Mouse (Mus musculus): Measurements from ENCODE around the gene Hspb1. TPM values are rescaled to one million over a fixed set of nuclear protein-coding genes. Genes with fewer than 3 reads are reported as not detected.

Hspb1 gene
- polyA plus RNA-seq, 1 experiment from 2014 or later = 23.9 TPM

DNA sequence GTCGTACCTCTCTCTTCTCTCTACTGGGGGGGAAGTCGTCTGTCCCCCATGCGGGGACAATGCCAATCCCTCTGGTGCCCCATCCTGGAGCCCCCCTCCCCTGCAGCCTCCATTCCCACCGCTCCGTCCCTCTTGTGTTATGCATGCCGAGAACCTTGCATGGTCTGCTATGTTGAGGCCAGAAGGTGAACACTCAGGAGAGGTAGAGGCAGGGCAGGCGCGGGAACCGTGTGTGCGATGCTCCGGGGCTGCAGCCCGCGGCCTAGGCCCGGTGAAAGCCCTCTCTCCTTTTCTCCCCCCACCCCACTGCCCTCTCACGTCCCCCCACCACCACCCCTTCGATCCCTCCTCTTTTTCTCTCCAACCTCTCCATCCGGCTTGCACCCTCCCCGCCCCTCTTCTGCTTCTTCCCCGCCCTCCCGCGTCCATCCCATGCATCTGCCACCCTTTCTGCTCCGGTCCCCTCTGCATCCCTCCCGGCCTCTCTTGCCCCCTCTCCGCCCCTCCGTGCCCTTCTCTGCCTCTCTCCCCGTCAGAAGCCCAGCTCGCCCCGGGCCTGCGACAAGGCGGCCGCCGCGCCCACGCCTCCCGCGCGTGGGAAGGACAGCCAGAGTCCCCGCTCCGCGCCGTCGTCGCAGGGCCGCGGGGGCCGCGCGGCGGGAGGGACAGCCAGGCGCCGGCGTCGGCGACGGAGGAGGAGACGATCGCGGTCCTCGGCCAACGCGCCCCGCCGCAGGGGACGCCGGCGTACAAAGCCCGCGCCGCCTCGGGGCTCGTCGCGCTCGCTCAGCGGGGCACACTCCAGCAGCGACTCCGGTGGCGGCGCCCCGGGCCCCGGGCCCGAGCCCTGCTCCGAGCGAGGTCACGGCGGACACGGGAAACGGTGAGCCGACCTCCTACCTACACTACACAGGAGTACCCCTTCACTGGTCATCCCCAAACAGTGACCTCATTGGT, 19.8 kb upstream of the Hspb1 start:
- Histone ChIP-seq H3K36me3 (peaks cover 5% of the 10 kb centered on the region; the same call in 1 of the 2 replicates), H3K9ac (peak overlapping the region; percentile 70), H3K27me3 (peaks cover 64% of the 10 kb centered on the region), H3K4me2 (replicated peaks) (peak overlapping the region; percentile 92), H3K4me1 (peaks cover 23% of the 10 kb centered on the region), H3K9me3 (replicated peaks) (no peaks in the 10 kb centered on the region), H3K27ac (peak overlapping the region; percentile 72), H3K4me3 (peak overlapping the region; percentile 45)
- under 1% methylated on average over 60 of the region's 89 CpGs for WGBS
- peak; percentile 65 for ATAC-seq (ENCODE audit: low FRiP score)

DNA sequence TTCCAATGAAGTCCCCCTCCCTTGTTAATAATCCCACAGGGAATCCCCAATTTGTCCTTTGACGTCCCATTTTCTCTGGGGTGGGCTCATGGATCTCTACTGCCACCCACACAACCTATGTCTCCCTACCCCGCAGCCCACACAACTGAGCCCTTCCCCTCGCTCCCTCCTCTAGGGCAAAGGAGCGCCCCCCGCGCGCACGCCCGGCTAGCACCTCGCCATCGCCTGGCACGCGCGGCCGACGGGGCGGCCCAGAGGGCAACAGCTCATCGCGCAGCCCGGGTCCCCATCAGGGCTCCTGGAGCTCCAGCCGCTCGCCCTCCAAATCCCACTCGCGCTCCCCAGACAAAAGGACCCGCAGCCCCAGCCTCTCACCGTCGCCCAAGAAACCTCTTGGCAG, 19.1 kb upstream of the Hspb1 start:
- Histone ChIP-seq H3K9ac (peak overlapping the region; percentile 70), H3K4me1 (peaks cover 26% of the 10 kb centered on the region), H3K27me3 (peaks cover 65% of the 10 kb centered on the region), H3K36me3 (peaks cover 5% of the 10 kb centered on the region; the same call in 1 of the 2 replicates), H3K9me3 (replicated peaks) (no peaks in the 10 kb centered on the region), H3K4me2 (replicated peaks) (peak overlapping the region; percentile 92), H3K27ac (no peak overlapping the region), H3K4me3 (peak overlapping the region; percentile 45)
- 2% methylated on average over 27 of the region's 27 CpGs for WGBS
- ATAC-seq (ENCODE audit: low FRiP score) = peak; percentile 48

DNA sequence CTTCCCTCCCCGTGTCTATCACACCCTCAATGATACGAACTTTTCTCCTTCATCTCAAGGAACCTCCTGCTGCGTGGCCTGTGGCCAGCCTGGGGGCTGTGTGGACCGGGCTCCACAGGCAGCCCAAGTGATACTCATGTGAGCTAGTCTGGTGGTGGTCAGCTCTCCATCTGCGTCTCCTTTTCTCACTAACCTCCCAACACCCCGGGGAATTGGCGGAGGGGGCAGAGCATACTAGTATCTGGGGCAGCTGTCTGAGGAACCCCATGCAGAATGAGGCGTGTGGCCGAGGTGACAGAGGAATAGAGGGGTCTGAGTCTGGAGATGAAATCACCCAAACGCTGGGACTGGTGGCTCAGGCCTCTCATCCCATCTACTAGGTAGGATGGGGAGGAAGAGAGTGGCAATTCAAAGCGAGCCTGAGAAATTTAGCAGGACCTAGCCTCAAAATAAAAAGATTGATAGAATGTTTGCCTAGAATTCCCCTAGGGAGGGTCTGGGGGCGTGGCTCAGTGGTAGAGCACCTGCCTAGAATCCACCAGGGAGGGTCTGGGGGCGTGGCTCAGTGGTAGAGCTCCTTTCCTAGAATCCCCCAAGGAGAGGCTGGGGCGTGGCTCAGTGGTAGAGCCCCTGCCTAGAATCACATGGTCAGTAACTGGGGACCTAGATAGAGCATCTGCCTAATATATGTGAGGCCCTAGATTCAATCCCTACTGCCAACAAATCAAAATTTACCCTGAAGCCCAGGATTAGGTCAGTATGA, 17.9 kb upstream of the Hspb1 start:
- 60% methylated on average over 14 of the region's 14 CpGs for WGBS
- H3K27ac ChIP-seq = no peak overlapping the region
- H3K4me1 ChIP-seq = peaks cover 26% of the 10 kb centered on the region
- peaks cover 59% of the 10 kb centered on the region for H3K27me3 ChIP-seq
- peaks cover 5% of the 10 kb centered on the region; the same call in 1 of the 2 replicates for H3K36me3 ChIP-seq
- no peaks in the 10 kb centered on the region for H3K9me3 ChIP-seq (replicated peaks)
- no peak overlapping the region; the same call in 1 of the 2 replicates for H3K4me2 ChIP-seq (replicated peaks)
- no peak overlapping the region for H3K9ac ChIP-seq
- ATAC-seq (ENCODE audit: low FRiP score) = no peak
- H3K4me3 ChIP-seq = peak overlapping the region; percentile 45; the same call in 1 of the 2 replicates

DNA sequence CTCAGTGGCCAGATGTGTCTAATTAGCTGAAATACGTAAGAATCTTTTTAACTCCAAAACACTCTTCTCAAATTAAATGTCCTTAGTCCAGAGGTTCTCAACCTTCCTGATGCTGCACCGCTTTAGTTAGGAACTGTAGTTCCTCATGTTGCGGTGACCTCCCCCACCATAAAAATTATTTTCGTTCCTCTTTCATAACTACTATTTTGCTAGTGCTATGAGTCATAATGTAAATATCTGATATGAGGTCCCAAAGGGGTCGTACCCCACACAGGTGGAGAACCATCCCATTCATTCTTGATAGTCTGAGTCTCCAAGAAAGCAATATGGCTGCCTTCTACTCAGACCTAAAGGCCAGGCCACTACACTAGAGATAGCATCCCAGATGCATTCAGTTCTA, 17.2 kb upstream of the Hspb1 start:
- Histone ChIP-seq H3K9me3 (replicated peaks) (no peaks in the 10 kb centered on the region), H3K4me2 (replicated peaks) (no peak overlapping the region), H3K27ac (no peak overlapping the region), H3K27me3 (peaks cover 54% of the 10 kb centered on the region), H3K4me3 (no peak overlapping the region), H3K4me1 (peaks cover 26% of the 10 kb centered on the region), H3K36me3 (peaks cover 5% of the 10 kb centered on the region; the same call in 1 of the 2 replicates), H3K9ac (no peak overlapping the region)
- 89% methylated on average over 5 of the region's 5 CpGs for WGBS
- no peak for ATAC-seq (ENCODE audit: low FRiP score)

DNA sequence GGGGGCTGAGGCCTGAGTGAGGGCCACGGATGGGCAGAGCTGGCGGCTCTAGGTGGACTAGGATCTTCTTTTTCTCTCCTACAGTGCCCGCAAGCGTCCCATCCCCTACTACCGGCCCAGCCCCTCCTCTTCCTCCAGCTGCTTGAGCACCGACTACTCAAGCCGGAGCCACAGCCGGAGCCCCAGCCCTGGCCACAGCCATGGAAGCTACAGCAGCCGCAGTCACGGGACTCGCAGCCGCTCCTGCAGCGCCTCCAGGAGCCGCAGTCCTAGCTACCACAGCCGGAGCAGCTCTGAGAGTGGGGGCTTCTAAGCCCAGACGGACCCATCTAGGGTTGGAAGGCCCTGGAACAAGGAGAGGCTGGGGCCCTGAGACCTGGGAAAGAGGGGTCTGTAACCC, 14.7 kb upstream of the Hspb1 start:
- 15% methylated on average over 16 of the region's 16 CpGs for WGBS

DNA sequence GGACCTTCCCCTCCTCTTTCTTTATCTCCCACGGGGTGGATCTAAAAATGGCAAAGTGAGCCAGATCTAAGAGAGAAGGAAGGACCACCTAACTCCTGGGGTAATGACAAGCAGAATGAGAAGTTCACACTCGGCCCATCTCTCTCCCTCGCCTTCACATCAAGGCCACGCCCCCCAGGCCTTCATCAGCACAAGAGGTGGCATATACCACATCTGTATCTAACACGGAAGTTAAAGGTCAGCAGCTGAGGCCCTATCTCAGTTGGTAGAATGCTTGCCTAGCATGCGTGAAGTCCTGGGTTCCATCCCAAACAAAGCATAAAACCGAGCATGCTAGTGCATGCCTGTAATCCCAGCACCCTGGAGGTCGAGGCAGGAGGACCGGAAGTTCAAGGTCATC, 14.0 kb upstream of the Hspb1 start:
- Histone ChIP-seq H3K36me3 (peaks cover 5% of the 10 kb centered on the region; the same call in 1 of the 2 replicates), H3K9ac (no peak overlapping the region), H3K4me1 (peaks cover 13% of the 10 kb centered on the region), H3K9me3 (replicated peaks) (no peaks in the 10 kb centered on the region), H3K4me2 (replicated peaks) (no peak overlapping the region), H3K27ac (no peak overlapping the region), H3K4me3 (no peak overlapping the region), H3K27me3 (peaks cover 34% of the 10 kb centered on the region)
- no peak for ATAC-seq (ENCODE audit: low FRiP score)
- 59% methylated on average over 9 of the region's 9 CpGs for WGBS

More for the DNA sequence above, 14.7 kb upstream of the Hspb1 start:
- Histone ChIP-seq H3K4me3 (no peak overlapping the region), H3K27me3 (peaks cover 42% of the 10 kb centered on the region), H3K9ac (no peak overlapping the region), H3K9me3 (replicated peaks) (no peaks in the 10 kb centered on the region), H3K4me1 (peaks cover 21% of the 10 kb centered on the region), H3K27ac (no peak overlapping the region), H3K4me2 (replicated peaks) (0 out of 2 replicates have a peak overlapping the region, but pooled peaks have one; percentile 8), H3K36me3 (peaks cover 5% of the 10 kb centered on the region; the same call in 1 of the 2 replicates)
- ATAC-seq (ENCODE audit: low FRiP score) = peak; percentile 12; the same call in 1 of the 2 replicates

DNA sequence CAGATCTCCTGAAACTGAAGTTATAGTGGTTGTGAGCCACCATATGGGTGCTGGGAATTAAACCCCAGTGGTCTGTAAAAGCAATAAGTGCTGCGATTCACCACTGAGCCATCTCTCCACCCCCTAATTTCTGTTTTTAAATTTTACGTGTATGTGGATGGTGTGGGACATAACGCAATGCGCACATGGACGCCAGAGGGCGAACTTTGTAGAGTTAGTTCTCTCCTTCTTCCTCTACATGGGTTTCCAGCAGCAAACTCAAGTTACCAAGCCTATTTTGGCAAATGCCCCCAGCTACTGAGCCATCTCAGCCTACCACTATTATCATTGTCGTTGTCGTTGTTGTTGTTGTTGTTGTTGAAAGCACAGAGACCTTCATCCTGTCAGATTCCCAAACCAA, 10.5 kb upstream of the Hspb1 start:
- WGBS = 13% methylated on average over 8 of the region's 8 CpGs
- no peak overlapping the region for H3K27ac ChIP-seq
- peaks cover 18% of the 10 kb centered on the region for H3K4me1 ChIP-seq
- no peaks in the 10 kb centered on the region for H3K9me3 ChIP-seq (replicated peaks)
- no peaks in the 10 kb centered on the region for H3K36me3 ChIP-seq
- peaks cover 4% of the 10 kb centered on the region; the same call in 1 of the 2 replicates for H3K27me3 ChIP-seq
- peak overlapping the region; percentile 28; the same call in 1 of the 2 replicates for H3K4me3 ChIP-seq
- peak overlapping the region; percentile 53; the same call in 1 of the 2 replicates for H3K4me2 ChIP-seq (replicated peaks)
- ATAC-seq (ENCODE audit: low FRiP score) = no peak
- H3K9ac ChIP-seq = no peak overlapping the region

DNA sequence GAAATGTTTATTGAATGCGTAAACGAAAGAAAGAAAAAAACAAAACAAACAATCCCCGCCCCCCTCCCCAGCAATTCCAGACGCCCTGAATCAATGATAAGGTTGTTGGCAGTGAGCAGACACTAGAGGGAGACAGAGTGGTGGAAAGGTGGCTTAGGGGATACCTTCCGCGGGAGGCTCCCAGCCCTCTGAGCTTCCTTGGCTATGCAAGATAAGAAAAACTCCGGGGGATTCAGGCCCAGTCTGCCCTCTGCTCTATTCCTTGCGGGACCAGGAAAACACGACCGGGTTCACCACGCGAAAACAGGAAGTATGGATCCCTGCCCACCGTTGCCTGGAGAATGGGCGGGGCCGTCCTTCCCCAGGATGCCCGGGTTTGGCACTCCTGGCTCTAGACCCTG, 9.9 kb upstream of the Hspb1 start:
- peak overlapping the region; percentile 41; the same call in 1 of the 2 replicates for H3K9ac ChIP-seq
- H3K27ac ChIP-seq = no peak overlapping the region
- peaks cover 18% of the 10 kb centered on the region for H3K4me1 ChIP-seq
- H3K9me3 ChIP-seq (replicated peaks) = no peaks in the 10 kb centered on the region
- H3K4me3 ChIP-seq = peak overlapping the region; percentile 28
- under 1% methylated on average over 16 of the region's 16 CpGs for WGBS
- peak overlapping the region; percentile 53 for H3K4me2 ChIP-seq (replicated peaks)
- H3K36me3 ChIP-seq = no peaks in the 10 kb centered on the region
- peaks cover 4% of the 10 kb centered on the region; the same call in 1 of the 2 replicates for H3K27me3 ChIP-seq
- peak; percentile 23; the same call in 1 of the 2 replicates for ATAC-seq (ENCODE audit: low FRiP score)

DNA sequence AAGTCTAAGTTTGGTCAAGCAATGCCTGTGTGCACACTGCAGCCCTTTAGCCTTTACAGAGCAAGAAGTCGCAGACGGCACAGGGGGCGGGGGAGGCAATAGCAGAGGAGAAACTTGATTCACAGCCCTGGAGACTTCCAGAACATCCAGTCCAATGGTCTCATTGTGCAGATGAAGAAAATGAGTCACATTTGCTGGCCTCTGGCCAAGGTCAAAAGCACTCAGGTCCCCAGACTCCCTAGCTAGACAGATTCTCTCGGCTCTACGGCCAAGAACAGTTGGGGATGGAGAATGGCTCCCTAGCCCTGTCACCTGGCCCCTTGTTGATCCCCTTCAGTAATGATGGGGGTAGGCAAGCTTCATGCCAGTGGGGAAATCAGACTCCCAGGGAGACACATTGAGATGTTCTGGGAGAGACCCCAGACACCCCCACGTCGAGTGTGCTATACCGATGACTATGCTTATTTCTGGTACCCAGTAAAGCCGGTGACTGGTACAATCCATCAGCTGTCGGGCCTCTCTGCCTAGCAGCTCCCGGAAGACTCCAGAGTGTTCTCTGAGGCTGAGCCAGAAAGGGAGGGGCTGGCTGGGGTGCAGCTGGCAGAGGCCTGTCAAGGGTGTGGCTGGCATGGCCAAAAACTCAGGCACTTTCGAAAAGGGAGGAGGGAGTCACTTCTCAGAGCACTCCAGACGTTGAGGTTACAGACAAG, 8.1 kb upstream of the Hspb1 start:
- Histone ChIP-seq H3K4me2 (replicated peaks) (no peak overlapping the region), H3K4me1 (peaks cover 14% of the 10 kb centered on the region), H3K9ac (no peak overlapping the region), H3K4me3 (no peak overlapping the region), H3K27me3 (no peaks in the 10 kb centered on the region), H3K36me3 (no peaks in the 10 kb centered on the region), H3K9me3 (replicated peaks) (no peaks in the 10 kb centered on the region), H3K27ac (no peak overlapping the region)
- WGBS = 49% methylated on average over 13 of the region's 13 CpGs
- no peak; the same call in 1 of the 2 replicates for ATAC-seq (ENCODE audit: low FRiP score)

DNA sequence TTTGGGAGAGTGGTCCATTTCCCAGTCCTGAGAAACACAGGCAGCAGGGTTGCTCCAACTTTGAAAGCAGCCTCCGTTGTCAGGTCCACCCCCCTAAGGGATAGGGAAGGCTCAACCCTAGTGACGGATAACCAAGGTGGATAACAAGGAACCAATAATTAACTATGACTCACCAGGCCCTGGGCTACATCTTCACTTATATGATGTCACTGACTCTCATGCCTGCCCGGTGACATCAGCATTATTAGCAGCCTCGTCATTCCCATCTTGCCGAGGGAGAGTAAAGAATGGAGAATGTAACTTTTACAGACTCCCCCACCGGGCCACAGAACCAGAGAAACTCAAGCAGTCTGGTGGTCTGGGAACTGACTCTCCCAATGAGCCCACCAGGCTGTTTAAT, 3.1 kb upstream of the Hspb1 start:
- no peak overlapping the region for H3K27ac ChIP-seq
- H3K4me1 ChIP-seq = peaks cover 18% of the 10 kb centered on the region
- 74% methylated on average over 6 of the region's 6 CpGs for WGBS
- H3K27me3 ChIP-seq = peaks cover 28% of the 10 kb centered on the region
- ATAC-seq (ENCODE audit: low FRiP score) = no peak
- no peaks in the 10 kb centered on the region for H3K36me3 ChIP-seq
- H3K4me2 ChIP-seq (replicated peaks) = no peak overlapping the region
- no peaks in the 10 kb centered on the region for H3K9me3 ChIP-seq (replicated peaks)
- H3K4me3 ChIP-seq = no peak overlapping the region
- H3K9ac ChIP-seq = no peak overlapping the region

DNA sequence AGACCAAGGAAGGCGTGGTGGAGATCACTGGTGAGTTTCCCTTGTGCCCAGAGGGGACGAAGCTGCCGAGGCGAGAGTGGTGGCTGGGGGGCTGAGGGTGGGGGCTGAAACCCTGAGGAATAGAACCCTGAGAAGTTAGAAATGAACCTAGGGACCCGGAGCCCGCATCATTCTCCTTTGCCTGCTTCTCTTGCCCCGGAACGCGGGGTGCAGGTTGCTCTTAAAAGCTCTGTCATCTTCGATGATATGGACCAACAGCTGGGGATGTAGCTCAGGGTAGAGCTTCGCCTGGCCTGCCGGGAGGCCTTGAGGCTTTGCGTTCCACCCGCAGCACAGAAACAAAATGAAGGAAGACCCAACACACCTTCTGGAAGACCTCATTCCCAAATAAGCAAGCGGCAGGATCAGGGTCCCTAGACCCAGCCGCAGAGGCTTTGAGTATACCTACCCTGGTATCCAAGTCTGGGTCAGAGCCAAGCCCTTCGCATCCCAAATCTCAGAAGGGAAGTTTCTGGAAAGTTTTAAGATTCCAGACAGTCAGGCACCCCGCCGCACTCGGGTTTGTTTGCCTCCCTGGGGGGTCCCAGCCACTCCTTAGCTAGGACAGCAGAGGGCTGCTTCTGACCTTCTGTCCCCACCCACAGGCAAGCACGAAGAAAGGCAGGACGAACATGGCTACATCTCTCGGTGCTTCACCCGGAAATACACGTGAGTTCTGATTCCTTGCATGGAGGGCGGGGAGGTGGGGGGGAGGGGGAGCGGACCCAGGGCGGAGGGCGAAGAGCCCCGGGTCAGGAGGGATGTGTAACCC, 891 bp downstream of the Hspb1 start:
- peak overlapping the region; percentile 13 for H3K4me3 ChIP-seq
- WGBS = 6% methylated on average over 30 of the region's 30 CpGs
- ATAC-seq (ENCODE audit: low FRiP score) = no peak

More for the DNA sequence above, 891 bp downstream of the Hspb1 start:
- peaks cover 14% of the 10 kb centered on the region for H3K4me1 ChIP-seq
- peaks cover 48% of the 10 kb centered on the region for H3K27me3 ChIP-seq
- no peaks in the 10 kb centered on the region for H3K9me3 ChIP-seq (replicated peaks)
- H3K36me3 ChIP-seq = no peaks in the 10 kb centered on the region
- H3K27ac ChIP-seq = no peak overlapping the region
- peak overlapping the region; percentile 31 for H3K4me2 ChIP-seq (replicated peaks)
- no peak overlapping the region for H3K9ac ChIP-seq

Data from hindbrain, embryonic 12.5 days (tissue).